In genomic region chr8:116863357-116864021, GRCm38 (mm10) we compare ENCODE assay signal across 8 mouse cellular contexts. TPM values are rescaled to one million over a fixed set of nuclear protein-coding genes. Genes with fewer than 3 reads are reported as not detected.
A peak's percentile ranks its signal among the peaks of the same experiment; 100 is the strongest.
DNase-seq lines count a peak whose midpoint lies in the region; TF ChIP-seq lines count a peak whose summit lies in the region.

No protein-coding gene starts in this region.

- no peak for TF ChIP-seq POLR2A in lung, adult 2 months (IDR thresholded peaks at IDR 0.05; ENCODE audit: borderline replicate concordance, extremely low read depth, low read depth, low read length)
- no peak for TF ChIP-seq POLR2A in olfactory bulb, adult 2 months (IDR thresholded peaks at IDR 0.05; ENCODE audit: insufficient read depth, low read depth, low read length)

- H3K9me3 ChIP-seq in hindbrain, embryonic 10.5 days: no peaks in the 10 kb centered on the region

- no peak for TF ChIP-seq CTCF in lung, adult 2 months (IDR thresholded peaks at IDR 0.05; ENCODE audit: insufficient read depth, low read length)
- TF ChIP-seq CTCF in olfactory bulb, adult 2 months (IDR thresholded peaks at IDR 0.05; ENCODE audit: insufficient read depth, low read depth, low read length): no peak

- peaks cover 33% of the 10 kb centered on the region for H3K27me3 ChIP-seq in hindbrain, embryonic 10.5 days (ENCODE audit: insufficient read depth, poor library complexity, severe bottlenecking)

- peaks cover 9% of the 10 kb centered on the region; the same call in 1 of the 2 replicates for H3K4me1 ChIP-seq in hindbrain, embryonic 10.5 days (replicated peaks)
- no peaks in the 10 kb centered on the region; the same call in 1 of the 2 replicates for H3K4me1 ChIP-seq in lung, adult 2 months (ENCODE audit: control insufficient read depth, insufficient read depth, low read length)
- H3K4me1 ChIP-seq in olfactory bulb, adult 2 months (ENCODE audit: control insufficient read depth, insufficient read depth, low read length): peaks cover 5% of the 10 kb centered on the region

- WGBS in hindbrain, embryonic 10.5 days: 4% methylated on average over 30 of the region's 30 CpGs
- 3% methylated on average over 30 of the region's 30 CpGs for WGBS in lung, adult 2 months
- WGBS in olfactory bulb, adult 2 months: 5% methylated on average over 30 of the region's 30 CpGs

- H3K27ac ChIP-seq in hindbrain, embryonic 10.5 days: peak overlapping the region; percentile 45; the same call in 1 of the 2 replicates
- no peak overlapping the region for H3K27ac ChIP-seq in olfactory bulb, adult 2 months (ENCODE audit: insufficient read depth, low read depth, low read length)

- no peaks in the 10 kb centered on the region for H3K36me3 ChIP-seq in hindbrain, embryonic 10.5 days

- DNase-seq in Muller cell, postnatal 12 days (ENCODE audit: inconsistent ontology term): peak; percentile 93
- DNase-seq in cerebellum, postnatal 25 days: peak; percentile 98 to 99
- peak; percentile 61 to 72 for DNase-seq in frontal cortex, postnatal 36 days (ENCODE audit: low spot score in 2 of 2)
- DNase-seq in hindbrain, embryonic 10.5 days (ENCODE audit: low spot score): peak; percentile 48
- peak; percentile 48 for DNase-seq in layer of hippocampus, adult 9-11 months
- peak; percentile 19 for DNase-seq in lung, adult 2 months
- DNase-seq in urinary bladder, postnatal 4 days (ENCODE audit: low spot score in 2 of 2): peak; percentile 51 to 66

- H3K4me3 ChIP-seq in hindbrain, embryonic 10.5 days: peak overlapping the region; percentile 49
- no peak overlapping the region for H3K4me3 ChIP-seq in lung, adult 2 months (replicated peaks; ENCODE audit: extremely low read depth, low read depth, low read length)
- H3K4me3 ChIP-seq in olfactory bulb, adult 2 months (ENCODE audit: insufficient read depth, low read depth, low read length): peak overlapping the region; percentile 15

RNA-seq across cellular contexts. Expression of gene Cmc2, which starts 57.8 kb away (rescaled TPM):
- 79.5 and 79.7 TPM in 2 replicates for polyA plus RNA-seq in hindbrain, embryonic 10.5 days (2016; fragmentation: Nextera tagmentation; extraction: Ambion mirVana)
- polyA plus RNA-seq in lung, adult 2 months (2012; rRNA removed): 4.8 and 8.1 TPM in 2 replicates
- not detected in 2 replicates for polyA plus RNA-seq in olfactory bulb, adult 2 months (2012; ENCODE audit: insufficient read depth, insufficient read length, low replicate concordance, missing spikeins)

RNA-seq across cellular contexts. Expression of gene Cenpn, which starts 58.0 kb away (rescaled TPM):
- polyA plus RNA-seq in hindbrain, embryonic 10.5 days (2016; fragmentation: Nextera tagmentation; extraction: Ambion mirVana): 48.3 and 62.6 TPM in 2 replicates
- polyA plus RNA-seq in lung, adult 2 months (2012; rRNA removed): 0.74 and 1.2 TPM in 2 replicates
- not detected in 2 replicates for polyA plus RNA-seq in olfactory bulb, adult 2 months (2012; ENCODE audit: insufficient read depth, insufficient read length, low replicate concordance, missing spikeins)

Comparison
In these comparisons a context has a peak if more than half of its experiments do, and no peak if none do; other contexts are left out.
1. DNase-seq: peak in every context shown above with its lines; median percentile 98 in cerebellum, postnatal 25 days; 93 in Muller cell, postnatal 12 days; 66 in frontal cortex, postnatal 36 days; 58 in urinary bladder, postnatal 4 days; 48 in hindbrain, embryonic 10.5 days; 48 in layer of hippocampus, adult 9-11 months; 19 in lung, adult 2 months.
2. RNA of gene Cenpn, which starts 58.0 kb away (polyA plus RNA-seq): 48.3 to 62.6 TPM in hindbrain, embryonic 10.5 days; 0.74 to 1.2 TPM in lung, adult 2 months and not detected in olfactory bulb, adult 2 months; every median in the first group is over 10 times any median in the second.